Mouse (Mus musculus) erythroblast, embryonic 14.5 days (primary cell): Measurements from ENCODE around the gene Creb1. TPM values are rescaled to one million over a fixed set of nuclear protein-coding genes. Genes with fewer than 3 reads are reported as not detected.

Source experiments
- H3K27me3 ChIP-seq: 2 replicates; pipeline ENCODE4 v1.6.1; 2012; ENCODE audit warnings: inconsistent platforms; ENCODE audit not compliant: control insufficient read depth
- H3K36me3 ChIP-seq: 2 replicates; pipeline ENCODE4 v1.6.1; 2012; ENCODE audit warnings: mild to moderate bottlenecking, inconsistent platforms; ENCODE audit not compliant: control insufficient read depth
- H3K4me1 ChIP-seq: 2 replicates; pipeline ENCODE4 v1.6.1; 2012; ENCODE audit warnings: inconsistent platforms; ENCODE audit not compliant: control insufficient read depth
- H3K4me3 ChIP-seq: replicated peaks from 2 replicates; pipeline ENCODE3; 2012; ENCODE audit warnings: moderate library complexity, mild to moderate bottlenecking, inconsistent platforms
- H3K9me3 ChIP-seq: 2 replicates; pipeline ENCODE4 v1.6.1; 2012; ENCODE audit warnings: low read length, inconsistent platforms, mixed read lengths; ENCODE audit not compliant: control insufficient read depth
- GATA1 ChIP-seq: IDR thresholded peaks from 2 replicates; pipeline ENCODE4 v1.6.1; 2012; ENCODE audit warnings: low read length, inconsistent platforms, mixed read lengths
- TAL1 ChIP-seq: IDR thresholded peaks from 3 replicates; pipeline ENCODE4 v1.6.1; 2012; ENCODE audit warnings: low read length, inconsistent platforms, mixed read lengths
- polyA plus RNA-seq: library from polyadenylated mRNA; stranded (reverse); fragments of >175 nt; gene quantifications from 2 replicates; pipeline ENCODE4 v1.2.3, GENCODE M21; 2012

The Creb1 gene
- polyA plus RNA-seq, 1 experiment: 0.32 TPM

GRCm38 (mm10) chr1:64614311-64614710, 81.9 kb downstream of the Creb1 start:
- Histone ChIP-seq H3K4me3 (no peak overlapping the region), H3K9me3 (no peaks in the 10 kb centered on the region), H3K4me1 (peaks cover 52% of the 10 kb centered on the region), H3K27me3 (no peaks in the 10 kb centered on the region), H3K36me3 (peaks cover 40% of the 10 kb centered on the region)
- no peak for TF ChIP-seq TAL1
- no peak for TF ChIP-seq GATA1

- H3K4me1 ChIP-seq: peaks cover 46% of the 10 kb centered on the region
- TF ChIP-seq TAL1 (no peak), GATA1 (no peak)
- no peak overlapping the region for H3K4me3 ChIP-seq
- H3K9me3 ChIP-seq: no peaks in the 10 kb centered on the region
- H3K36me3 ChIP-seq: peaks cover 35% of the 10 kb centered on the region
- H3K27me3 ChIP-seq: no peaks in the 10 kb centered on the region
Measured at GRCm38 (mm10) chr1:64614801-64615345, 82.4 kb downstream of the Creb1 start.

- peaks cover 28% of the 10 kb centered on the region for H3K36me3 ChIP-seq
- H3K27me3 ChIP-seq: no peaks in the 10 kb centered on the region
- H3K4me3 ChIP-seq: no peak overlapping the region
- H3K9me3 ChIP-seq: no peaks in the 10 kb centered on the region
- no peak for TF ChIP-seq TAL1
- no peak for TF ChIP-seq GATA1
- H3K4me1 ChIP-seq: peaks cover 39% of the 10 kb centered on the region
Measured at GRCm38 (mm10) chr1:64615531-64615991, 83.1 kb downstream of the Creb1 start.

GRCm38 (mm10) chr1:64616076-64616475, 83.6 kb downstream of the Creb1 start:
- Histone ChIP-seq H3K36me3 (peaks cover 25% of the 10 kb centered on the region), H3K4me3 (peak overlapping the region; percentile 91), H3K4me1 (peaks cover 37% of the 10 kb centered on the region), H3K9me3 (no peaks in the 10 kb centered on the region), H3K27me3 (no peaks in the 10 kb centered on the region)
- TF ChIP-seq TAL1: no peak
- TF ChIP-seq GATA1: no peak

- peaks cover 23% of the 10 kb centered on the region for H3K36me3 ChIP-seq
- H3K4me1 ChIP-seq: peaks cover 35% of the 10 kb centered on the region
- H3K9me3 ChIP-seq: no peaks in the 10 kb centered on the region
- H3K27me3 ChIP-seq: no peaks in the 10 kb centered on the region
- TF ChIP-seq GATA1: no peak
- peak overlapping the region; percentile 91 for H3K4me3 ChIP-seq
Measured at GRCm38 (mm10) chr1:64616531-64616880, 84.1 kb downstream of the Creb1 start.

GRCm38 (mm10) chr1:64616881-64617714, 84.7 kb downstream of the Creb1 start, which contains the start of gene Mettl21a:
Mettl21a (minus strand) TSS chr1:64617242.
- TF ChIP-seq GATA1 (no peak), TAL1 (no peak)
- Histone ChIP-seq H3K36me3 (peaks cover 23% of the 10 kb centered on the region), H3K9me3 (no peaks in the 10 kb centered on the region)

GRCm38 (mm10) chr1:64617715-64617984, 85.2 kb downstream of the Creb1 start:
- H3K27me3 ChIP-seq: no peaks in the 10 kb centered on the region
- TF ChIP-seq TAL1 (no peak), GATA1 (no peak)
- H3K4me1 ChIP-seq: peaks cover 35% of the 10 kb centered on the region
- H3K9me3 ChIP-seq: no peaks in the 10 kb centered on the region
- peak overlapping the region; percentile 91 for H3K4me3 ChIP-seq
- peaks cover 19% of the 10 kb centered on the region for H3K36me3 ChIP-seq

More at GRCm38 (mm10) chr1:64616881-64617714, 84.7 kb downstream of the Creb1 start, which contains the start of gene Mettl21a:
- no peaks in the 10 kb centered on the region for H3K27me3 ChIP-seq
- peak within 1 kb of the TSS; percentile 91 for H3K4me3 ChIP-seq
- peaks cover 35% of the 10 kb centered on the region for H3K4me1 ChIP-seq

- peak overlapping the region; percentile 91 for H3K4me3 ChIP-seq
- H3K27me3 ChIP-seq: no peaks in the 10 kb centered on the region
- no peak for TF ChIP-seq GATA1
- TF ChIP-seq TAL1: no peak
- H3K9me3 ChIP-seq: no peaks in the 10 kb centered on the region
- peaks cover 15% of the 10 kb centered on the region for H3K36me3 ChIP-seq
- peaks cover 35% of the 10 kb centered on the region for H3K4me1 ChIP-seq
Measured at GRCm38 (mm10) chr1:64618226-64618625, 85.8 kb downstream of the Creb1 start.

GRCm38 (mm10) chr1:64621116-64621515, 88.7 kb downstream of the Creb1 start:
- no peaks in the 10 kb centered on the region; the same call in none of the 2 replicates for H3K27me3 ChIP-seq

More at GRCm38 (mm10) chr1:64621116-64621515, 88.7 kb downstream of the Creb1 start:
- Histone ChIP-seq H3K4me3 (no peak overlapping the region), H3K4me1 (peaks cover 26% of the 10 kb centered on the region), H3K36me3 (no peaks in the 10 kb centered on the region), H3K9me3 (no peaks in the 10 kb centered on the region)
- TF ChIP-seq GATA1: no peak
- TF ChIP-seq TAL1: no peak
